Mouse (Mus musculus): ENCODE results near the gene Galnt18.

- TF ChIP-seq CTCF (IDR thresholded peaks at IDR 0.05; ENCODE audit: extremely low read depth, insufficient read length, insufficient replicate concordance, low read depth, low read length): no peak
- no peak for TF ChIP-seq POLR2A (IDR thresholded peaks at IDR 0.05; ENCODE audit: low read depth, low read length)
Observed at GRCm38 (mm10) chr7:111776160-111776559, 3.6 kb downstream of the Galnt18 start.

All from small intestine, adult 2 months (tissue).